Mouse (Mus musculus) bone marrow, adult 2 months (tissue): ENCODE measurements around the gene Hoxc11.

Experiments used
- CTCF ChIP-seq: fragments of 200-500 bp; IDR thresholded peaks from 2 replicates; pipeline ENCODE4 v1.5.1; 2011; ENCODE audit warnings: low read length, control low read depth; ENCODE audit not compliant: control insufficient read depth, insufficient read depth
- POLR2A ChIP-seq: fragments of 200-500 bp; IDR thresholded peaks from 2 replicates; pipeline ENCODE4 v1.6.1; 2011; ENCODE audit warnings: low read depth, mild to moderate bottlenecking, control low read depth, low read length, borderline replicate concordance; ENCODE audit not compliant: control insufficient read depth

DNA sequence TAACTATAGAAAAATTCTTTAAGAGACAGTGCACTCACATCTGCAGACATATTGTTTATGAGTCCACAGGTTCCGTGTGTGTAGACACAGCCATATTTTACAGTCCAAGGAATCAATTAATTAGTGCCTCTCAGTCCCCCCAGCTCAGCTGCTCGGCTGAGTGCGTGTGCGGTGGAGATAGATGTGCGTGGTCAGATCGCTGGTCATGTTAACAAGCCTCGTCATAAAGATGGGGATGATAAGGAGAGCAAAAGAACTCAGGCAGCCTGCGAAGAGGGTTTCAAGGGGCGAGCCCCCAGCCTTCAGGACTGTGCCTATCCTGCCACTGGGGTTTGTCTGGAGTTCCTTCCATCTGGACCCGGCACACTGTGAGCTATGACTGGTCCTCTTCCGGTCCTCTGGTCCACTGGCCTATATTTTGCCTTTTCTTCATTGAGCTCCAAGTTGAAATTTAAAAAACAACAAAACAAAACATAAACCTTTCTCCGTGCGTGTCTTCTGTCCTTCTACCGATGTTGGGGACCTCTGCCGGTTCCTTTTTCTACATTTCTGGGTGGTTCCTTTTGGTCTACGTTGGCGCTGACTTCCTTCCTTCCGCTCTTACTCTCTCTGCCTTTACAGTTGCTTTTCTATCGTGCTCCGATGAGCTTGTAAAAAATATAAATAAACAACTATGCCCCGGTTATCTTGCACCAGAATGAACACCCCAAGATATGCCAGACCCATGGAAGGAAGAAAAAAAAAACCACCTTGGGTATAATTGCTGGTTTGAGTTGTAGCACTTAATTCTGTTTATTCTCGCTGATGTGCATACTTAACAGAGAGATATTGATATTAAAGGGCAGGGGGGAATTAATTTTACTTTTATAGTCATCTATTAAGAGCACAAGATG, 8.8 kb upstream of the Hoxc11 start:
- TF ChIP-seq POLR2A (no peak), CTCF (no peak)
